Mouse (Mus musculus): ENCODE results near the gene Tmem106b. TPM values are rescaled to one million over a fixed set of nuclear protein-coding genes. Genes with fewer than 3 reads are reported as not detected.

The Tmem106b gene
- polyA plus RNA-seq, 1 experiment from 2014 or later: 36.8 TPM

Other genes starting within 250 kb of the Tmem106b start
- not detected in 2 replicates for gene Vwde, start 155.2 kb downstream of the Tmem106b start, polyA plus RNA-seq (2014; fragmentation: Nextera tagmentation; extraction: Ambion mirVana)